Mouse (Mus musculus) embryonic fibroblast, embryonic 13.5 days (primary cell): Measurements from ENCODE around the gene Fancf.

Experiments used
- CTCF ChIP-seq: IDR thresholded peaks from 2 replicates; pipeline ENCODE4 v1.5.1; 2011; ENCODE audit warnings: mild to moderate bottlenecking, control low read depth, low read length, moderate library complexity, borderline replicate concordance; ENCODE audit not compliant: insufficient read depth
- POLR2A ChIP-seq: IDR thresholded peaks from 2 replicates; pipeline ENCODE4 v1.6.1; 2011; ENCODE audit warnings: low read depth, mild to moderate bottlenecking, control low read depth, low read length, moderate library complexity

DNA sequence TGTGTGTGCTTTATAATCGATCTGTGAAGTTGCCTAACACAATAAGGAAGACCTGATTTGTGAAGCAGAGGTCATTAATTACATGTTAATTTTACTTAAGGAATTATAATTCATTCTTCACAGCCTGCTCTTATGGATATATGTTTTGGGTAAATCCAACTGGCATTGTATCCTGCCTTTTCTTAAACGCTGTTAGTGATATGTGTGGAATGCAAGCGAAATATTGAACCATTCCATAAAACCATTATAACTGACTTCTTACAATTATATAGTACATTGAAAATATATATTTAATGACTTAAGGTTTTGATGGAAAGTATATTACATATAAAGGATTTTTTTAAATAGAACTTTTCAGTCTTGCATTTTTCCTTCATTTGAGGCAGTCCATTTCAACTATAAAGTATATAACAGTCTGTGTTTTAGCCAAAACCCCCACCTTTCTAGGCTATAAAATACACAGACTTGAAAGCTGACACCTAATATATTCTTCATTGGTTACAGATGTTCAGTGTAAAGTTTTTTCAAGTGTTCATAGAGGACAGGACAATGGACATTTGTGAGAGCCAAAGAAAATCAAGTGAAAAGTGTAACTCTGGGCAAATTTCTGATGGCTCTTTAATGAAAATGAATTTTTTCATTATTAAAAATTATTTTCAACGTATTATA lies 32.2 kb upstream of the Fancf start:
- TF ChIP-seq CTCF (no peak), POLR2A (no peak)
